ENCODE assay signal across 8 mouse cellular contexts in the genomic region with DNA sequence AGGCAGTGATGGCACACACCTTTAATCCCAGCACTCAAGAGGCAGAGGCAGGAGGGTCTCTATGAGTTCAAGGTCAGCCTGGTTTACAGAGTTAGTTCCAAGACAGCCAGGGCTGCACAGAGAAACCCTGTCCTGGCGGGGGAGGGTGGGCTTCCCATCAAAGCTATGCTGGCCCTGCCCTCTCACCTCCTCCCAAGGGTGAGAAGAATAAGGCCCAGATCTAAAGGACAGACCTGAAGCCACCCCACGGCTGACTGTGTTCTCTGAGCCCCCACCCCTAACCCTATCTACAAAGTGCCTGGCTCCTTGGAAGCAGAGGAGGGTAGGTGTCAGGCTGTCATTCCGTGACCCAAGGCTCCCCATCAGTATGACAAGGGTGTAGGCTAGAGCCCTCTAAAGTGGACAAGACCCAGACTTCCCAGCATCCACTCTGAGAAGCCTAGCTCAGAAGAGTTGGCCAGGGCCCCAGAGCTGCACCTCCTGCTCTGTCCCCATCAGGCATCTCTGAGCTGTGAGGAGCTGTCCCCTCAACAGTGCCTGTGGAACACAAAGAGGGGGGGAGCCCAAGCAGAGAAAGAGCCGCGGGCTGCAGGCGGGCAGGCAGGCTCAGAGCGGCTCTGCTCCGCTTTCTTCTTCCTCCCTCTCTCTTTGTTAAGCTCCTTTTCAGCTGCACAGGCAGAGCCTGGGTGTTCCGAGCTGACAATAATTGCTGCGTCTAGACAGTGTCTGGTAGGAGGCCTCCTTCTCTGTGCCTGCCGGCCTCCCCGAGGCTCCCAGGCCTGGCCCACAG.
DNase-seq lines count a peak whose midpoint lies in the region; ATAC-seq and TF ChIP-seq lines count a peak whose summit lies in the region.

No protein-coding gene starts in this region.

- no peak for TF ChIP-seq CTCF in left cerebral cortex, adult 2 months (IDR thresholded peaks at IDR 0.05)

- no peaks in the 10 kb centered on the region for H3K36me3 ChIP-seq in forebrain, embryonic 13.5 days (ENCODE audit: poor library complexity, severe bottlenecking)
- H3K36me3 ChIP-seq in hindbrain, embryonic 16.5 days (ENCODE audit: control insufficient read depth, insufficient read depth, low read length) = no peaks in the 10 kb centered on the region
- no peaks in the 10 kb centered on the region for H3K36me3 ChIP-seq in limb, embryonic 15.5 days
- H3K36me3 ChIP-seq in stomach, embryonic 16.5 days (ENCODE audit: control insufficient read depth, insufficient read depth, low read length) = no peaks in the 10 kb centered on the region

- H3K27me3 ChIP-seq in forebrain, embryonic 13.5 days = no peaks in the 10 kb centered on the region
- no peaks in the 10 kb centered on the region for H3K27me3 ChIP-seq in hindbrain, embryonic 16.5 days (replicated peaks; ENCODE audit: control insufficient read depth, insufficient read depth, low read length)
- H3K27me3 ChIP-seq in limb, embryonic 15.5 days = no peaks in the 10 kb centered on the region
- no peaks in the 10 kb centered on the region for H3K27me3 ChIP-seq in stomach, embryonic 16.5 days (ENCODE audit: control insufficient read depth, insufficient read depth, low read length)

- H3K27ac ChIP-seq in left cerebral cortex, adult 2 months = peak overlapping the region; percentile 100
- H3K27ac ChIP-seq in forebrain, embryonic 13.5 days = peak overlapping the region; percentile 100
- H3K27ac ChIP-seq in hindbrain, embryonic 16.5 days (ENCODE audit: low read depth, low read length) = peak overlapping the region; percentile 94
- peak overlapping the region; percentile 98 for H3K27ac ChIP-seq in limb, embryonic 15.5 days
- H3K27ac ChIP-seq in stomach, embryonic 16.5 days (ENCODE audit: low read length) = peak overlapping the region; percentile 100

- H3K4me3 ChIP-seq in left cerebral cortex, adult 2 months = no peak overlapping the region
- no peak overlapping the region for H3K4me3 ChIP-seq in forebrain, embryonic 13.5 days
- H3K4me3 ChIP-seq in hindbrain, embryonic 16.5 days (ENCODE audit: low read length) = no peak overlapping the region
- no peak overlapping the region for H3K4me3 ChIP-seq in limb, embryonic 15.5 days
- no peak overlapping the region for H3K4me3 ChIP-seq in stomach, embryonic 16.5 days (replicated peaks; ENCODE audit: low read length)

- DNase-seq in left cerebral cortex, adult 2 months (ENCODE audit: extremely low spot score in 1 of 2, low spot score in 2 of 2) = peak; percentile 56 to 64
- DNase-seq in left cerebral cortex, adult 11 months (ENCODE audit: low spot score) = no peak
- peak; percentile 62 for DNase-seq in cerebellum, adult 11 months
- DNase-seq in thymus, adult 18-20 months = no peak

- H3K4me1 ChIP-seq in forebrain, embryonic 13.5 days = peaks cover 96% of the 10 kb centered on the region
- peaks cover 84% of the 10 kb centered on the region for H3K4me1 ChIP-seq in hindbrain, embryonic 16.5 days (ENCODE audit: control insufficient read depth, insufficient read depth, low read depth, low read length)
- peaks cover 87% of the 10 kb centered on the region for H3K4me1 ChIP-seq in limb, embryonic 15.5 days
- peaks cover 79% of the 10 kb centered on the region for H3K4me1 ChIP-seq in stomach, embryonic 16.5 days (ENCODE audit: control insufficient read depth, insufficient read depth, low read length)

- peak; percentile 82 for ATAC-seq in forebrain, embryonic 13.5 days
- ATAC-seq in hindbrain, embryonic 16.5 days = peak; percentile 76
- peak; percentile 17; the same call in 1 of the 2 replicates for ATAC-seq in limb, embryonic 15.5 days (ENCODE audit: insufficient number of reproducible peaks, low FRiP score, low TSS enrichment, low read depth)
- ATAC-seq in stomach, embryonic 16.5 days (ENCODE audit: insufficient read depth, low FRiP score) = peak; percentile 4; the same call in 1 of the 2 replicates

- H3K9ac ChIP-seq in forebrain, embryonic 13.5 days = peak overlapping the region; percentile 83
- H3K9ac ChIP-seq in hindbrain, embryonic 16.5 days (ENCODE audit: low read depth, low read length) = peak overlapping the region; percentile 62
- 0 out of 2 replicates have a peak overlapping the region, but pooled peaks have one; percentile 28 for H3K9ac ChIP-seq in limb, embryonic 15.5 days
- H3K9ac ChIP-seq in stomach, embryonic 16.5 days (ENCODE audit: low read length) = peak overlapping the region; percentile 64

- H3K4me2 ChIP-seq in forebrain, embryonic 13.5 days = peak overlapping the region; percentile 33
- H3K4me2 ChIP-seq in hindbrain, embryonic 16.5 days (ENCODE audit: low read length) = no peak overlapping the region
- H3K4me2 ChIP-seq in limb, embryonic 15.5 days = no peak overlapping the region
- H3K4me2 ChIP-seq in stomach, embryonic 16.5 days (ENCODE audit: low read depth, low read length) = peak overlapping the region; percentile 4; the same call in 1 of the 2 replicates

- WGBS in forebrain, embryonic 13.5 days = 5% methylated on average over 12 of the region's 12 CpGs
- 8% methylated on average over 12 of the region's 12 CpGs for WGBS in hindbrain, embryonic 16.5 days
- WGBS in limb, embryonic 15.5 days = 17% methylated on average over 12 of the region's 12 CpGs
- WGBS in stomach, embryonic 16.5 days = 21% methylated on average over 12 of the region's 12 CpGs

- no peaks in the 10 kb centered on the region for H3K9me3 ChIP-seq in forebrain, embryonic 13.5 days (replicated peaks)
- H3K9me3 ChIP-seq in hindbrain, embryonic 16.5 days (ENCODE audit: control insufficient read depth, low read length) = no peaks in the 10 kb centered on the region
- no peaks in the 10 kb centered on the region for H3K9me3 ChIP-seq in limb, embryonic 15.5 days
- H3K9me3 ChIP-seq in stomach, embryonic 16.5 days (replicated peaks; ENCODE audit: control insufficient read depth, low read length) = no peaks in the 10 kb centered on the region

- intact Hi-C loops in left cerebral cortex, adult 2 months (cut with DNase I) = loop anchor here (5.0 kb wide), 1 partner anchor 71 kb away; no protein-coding TSS in a partner anchor

Comparison
In these comparisons a context has a peak if more than half of its experiments do, and no peak if none do; other contexts are left out.
1. DNase-seq: peak in left cerebral cortex, adult 2 months (2 of 2) and cerebellum, adult 11 months (single experiment); none in left cerebral cortex, adult 11 months (single experiment) and thymus, adult 18-20 months (0 of 2).
2. ATAC-seq: peak in every context shown above with its lines; median percentile 82 in forebrain, embryonic 13.5 days; 76 in hindbrain, embryonic 16.5 days; 17 in limb, embryonic 15.5 days; 4 in stomach, embryonic 16.5 days.
3. H3K4me2 ChIP-seq: peak in forebrain, embryonic 13.5 days (single experiment) and stomach, embryonic 16.5 days (single experiment); none in hindbrain, embryonic 16.5 days (single experiment) and limb, embryonic 15.5 days (single experiment).
4. H3K9ac ChIP-seq: peak in every context shown above with its lines; median percentile 83 in forebrain, embryonic 13.5 days; 64 in stomach, embryonic 16.5 days; 62 in hindbrain, embryonic 16.5 days; 28 in limb, embryonic 15.5 days.
5. Peak in every context shown above with its lines, with median percentiles within 50 percentile points of each other: H3K27ac ChIP-seq.